Mouse (Mus musculus): ENCODE measurements around the gene Polr2e. TPM values are rescaled to one million over a fixed set of nuclear protein-coding genes. Genes with fewer than 3 reads are reported as not detected.

Gene Polr2e
- polyA plus RNA-seq, 1 experiment = 226 TPM

- peak; percentile 63 for DNase-seq
- Histone ChIP-seq H3K27ac (ENCODE audit: control insufficient read depth, insufficient read depth, low read length) (peak within 1 kb of the TSS; percentile 69), H3K27me3 (ENCODE audit: control insufficient read depth, insufficient read depth, low read length) (no peaks in the 10 kb centered on the region), H3K4me1 (replicated peaks; ENCODE audit: control insufficient read depth, insufficient read depth, low read length) (peaks cover 44% of the 10 kb centered on the region), H3K4me3 (ENCODE audit: control insufficient read depth, insufficient read depth, low read length) (peak within 1 kb of the TSS; percentile 53), H3K36me3 (ENCODE audit: control insufficient read depth, insufficient read depth, low read length) (peaks cover 9% of the 10 kb centered on the region; the same call in 1 of the 2 replicates)
- 1% methylated on average over 59 of the region's 59 CpGs for WGBS
- TF ChIP-seq CTCF (IDR thresholded peaks at IDR 0.05; ENCODE audit: borderline replicate concordance, control insufficient read depth, extremely low read depth, insufficient read depth, low read length, poor library complexity) (no peak), POLR2A (IDR thresholded peaks at IDR 0.05; ENCODE audit: control insufficient read depth, extremely low read depth, insufficient read depth, low read length, poor library complexity) (peak; percentile 38; the same call in 1 of the 2 replicates)
Observed at GRCm38 (mm10) chr10:79988506-79989271, 50.9 kb downstream of the Polr2e start, which contains the start of gene Cnn2. Gene Cnn2, plus strand, starts transcription at chr10:79988584.

GRCm38 (mm10) chr10:79987771-79988505 lies 51.7 kb downstream of the Polr2e start:
- 29% methylated on average over 27 of the region's 27 CpGs for WGBS
- DNase-seq = no peak
- H3K4me1 ChIP-seq (replicated peaks; ENCODE audit: control insufficient read depth, insufficient read depth, low read length) = peaks cover 52% of the 10 kb centered on the region

GRCm38 (mm10) chr10:79986963-79987362 lies 52.6 kb downstream of the Polr2e start:
- H3K4me3 ChIP-seq (ENCODE audit: control insufficient read depth, insufficient read depth, low read length) = no peak overlapping the region
- H3K4me1 ChIP-seq (replicated peaks; ENCODE audit: control insufficient read depth, insufficient read depth, low read length) = peaks cover 57% of the 10 kb centered on the region
- 1% methylated on average over 11 of the region's 11 CpGs for WGBS
- TF ChIP-seq CTCF (IDR thresholded peaks at IDR 0.05; ENCODE audit: borderline replicate concordance, control insufficient read depth, extremely low read depth, insufficient read depth, low read length, poor library complexity) (peak; percentile 97), POLR2A (IDR thresholded peaks at IDR 0.05; ENCODE audit: control insufficient read depth, extremely low read depth, insufficient read depth, low read length, poor library complexity) (no peak)
- peak; percentile 91 for DNase-seq
- H3K36me3 ChIP-seq (ENCODE audit: control insufficient read depth, insufficient read depth, low read length) = 0 out of 2 replicates have a peak, but pooled peaks cover under 1% of the 10 kb centered on the region
- H3K27ac ChIP-seq (ENCODE audit: control insufficient read depth, insufficient read depth, low read length) = peak overlapping the region; percentile 69
- no peaks in the 10 kb centered on the region for H3K27me3 ChIP-seq (ENCODE audit: control insufficient read depth, insufficient read depth, low read length)

More at GRCm38 (mm10) chr10:79987771-79988505, 51.7 kb downstream of the Polr2e start:
- TF ChIP-seq POLR2A (IDR thresholded peaks at IDR 0.05; ENCODE audit: control insufficient read depth, extremely low read depth, insufficient read depth, low read length, poor library complexity) (no peak), CTCF (IDR thresholded peaks at IDR 0.05; ENCODE audit: borderline replicate concordance, control insufficient read depth, extremely low read depth, insufficient read depth, low read length, poor library complexity) (no peak)
- Histone ChIP-seq H3K27me3 (ENCODE audit: control insufficient read depth, insufficient read depth, low read length) (no peaks in the 10 kb centered on the region), H3K27ac (ENCODE audit: control insufficient read depth, insufficient read depth, low read length) (peak overlapping the region; percentile 69), H3K4me3 (ENCODE audit: control insufficient read depth, insufficient read depth, low read length) (peak overlapping the region; percentile 53), H3K36me3 (ENCODE audit: control insufficient read depth, insufficient read depth, low read length) (0 out of 2 replicates have a peak, but pooled peaks cover 5% of the 10 kb centered on the region)

GRCm38 (mm10) chr10:79986232-79986878 lies 53.2 kb downstream of the Polr2e start:
- 26% methylated on average over 6 of the region's 6 CpGs for WGBS
- Histone ChIP-seq H3K27ac (ENCODE audit: control insufficient read depth, insufficient read depth, low read length) (peak overlapping the region; percentile 95), H3K4me3 (ENCODE audit: control insufficient read depth, insufficient read depth, low read length) (peak overlapping the region; percentile 50), H3K27me3 (ENCODE audit: control insufficient read depth, insufficient read depth, low read length) (no peaks in the 10 kb centered on the region), H3K4me1 (replicated peaks; ENCODE audit: control insufficient read depth, insufficient read depth, low read length) (peaks cover 57% of the 10 kb centered on the region), H3K36me3 (ENCODE audit: control insufficient read depth, insufficient read depth, low read length) (no peaks in the 10 kb centered on the region)
- no peak for DNase-seq
- TF ChIP-seq CTCF (IDR thresholded peaks at IDR 0.05; ENCODE audit: borderline replicate concordance, control insufficient read depth, extremely low read depth, insufficient read depth, low read length, poor library complexity) = no peak
- no peak for TF ChIP-seq POLR2A (IDR thresholded peaks at IDR 0.05; ENCODE audit: control insufficient read depth, extremely low read depth, insufficient read depth, low read length, poor library complexity)

Other genes with a start within 250 kb of the Polr2e start
- 23.4 and 30.1 TPM in 2 replicates for gene Prss57, start 248.8 kb downstream of the Polr2e start, polyA plus RNA-seq (2012; rRNA removed)
- 63.7 and 87.8 TPM in 2 replicates for gene Palm, start 246.2 kb downstream of the Polr2e start, polyA plus RNA-seq (2012; rRNA removed)
- 6.6 and 6.8 TPM in 2 replicates for gene Misp, start 218.8 kb downstream of the Polr2e start, polyA plus RNA-seq (2012; rRNA removed)
- 583 and 703 TPM in 2 replicates for gene Ptbp1, start 185.4 kb downstream of the Polr2e start, polyA plus RNA-seq (2012; rRNA removed)
- gene Prtn3, start 165.3 kb downstream of the Polr2e start, polyA plus RNA-seq (2012; rRNA removed) = 5.3 and 9.2 TPM in 2 replicates
- 1.1 and 1.9 TPM in 2 replicates for gene Plppr3, start 165.2 kb downstream of the Polr2e start, polyA plus RNA-seq (2012; rRNA removed)
- gene Elane, start 153.5 kb downstream of the Polr2e start, polyA plus RNA-seq (2012; rRNA removed) = 3.7 and 8.9 TPM in 2 replicates
- gene Cfd, start 148.9 kb downstream of the Polr2e start, polyA plus RNA-seq (2012; rRNA removed) = 1,248 and 1,398 TPM in 2 replicates
- 103 and 121 TPM in 2 replicates for gene Med16, start 130.9 kb downstream of the Polr2e start, polyA plus RNA-seq (2012; rRNA removed)
- not detected in 2 replicates for gene Gm26602, start 128.9 kb downstream of the Polr2e start, polyA plus RNA-seq (2012; rRNA removed)
- 5.8 and 7.5 TPM in 2 replicates for gene Kiss1r, start 122.8 kb downstream of the Polr2e start, polyA plus RNA-seq (2012; rRNA removed)
- 279 and 303 TPM in 2 replicates for gene R3hdm4, start 118.6 kb downstream of the Polr2e start, polyA plus RNA-seq (2012; rRNA removed)
- gene Arid3a, start 112.8 kb downstream of the Polr2e start, polyA plus RNA-seq (2012; rRNA removed) = 12.5 and 13.5 TPM in 2 replicates
- gene Wdr18, start 79.6 kb downstream of the Polr2e start, polyA plus RNA-seq (2012; rRNA removed) = 68.1 and 74.5 TPM in 2 replicates
- gene Grin3b, start 69.1 kb downstream of the Polr2e start, polyA plus RNA-seq (2012; rRNA removed) = 0.07 and 0.14 TPM in 2 replicates
- 540 and 566 TPM in 2 replicates for gene Tmem259, start 55.5 kb downstream of the Polr2e start, polyA plus RNA-seq (2012; rRNA removed)
- gene Cnn2, start 51.2 kb downstream of the Polr2e start, polyA plus RNA-seq (2012; rRNA removed) = 239 and 245 TPM in 2 replicates
- 79.5 and 83.5 TPM in 2 replicates for gene Abca7, start 43.3 kb downstream of the Polr2e start, polyA plus RNA-seq (2012; rRNA removed)
- gene Arhgap45, start 23.1 kb downstream of the Polr2e start, polyA plus RNA-seq (2012; rRNA removed) = 1,362 and 1,504 TPM in 2 replicates
- gene Gpx4, start 7.4 kb upstream of the Polr2e start, polyA plus RNA-seq (2012; rRNA removed) = 517 and 598 TPM in 2 replicates
- gene Sbno2, start 65.8 kb upstream of the Polr2e start, polyA plus RNA-seq (2012; rRNA removed) = 127 and 138 TPM in 2 replicates
- 265 and 270 TPM in 2 replicates for gene Stk11, start 76.0 kb upstream of the Polr2e start, polyA plus RNA-seq (2012; rRNA removed)
- gene Atp5d, start 98.8 kb upstream of the Polr2e start, polyA plus RNA-seq (2012; rRNA removed) = 1,163 and 1,361 TPM in 2 replicates
- gene Cbarp, start 101.0 kb upstream of the Polr2e start, polyA plus RNA-seq (2012; rRNA removed) = 34.0 and 37.7 TPM in 2 replicates
- 342 and 374 TPM in 2 replicates for gene Midn, start 108.5 kb upstream of the Polr2e start, polyA plus RNA-seq (2012; rRNA removed)
- 173 and 193 TPM in 2 replicates for gene Cirbp, start 126.2 kb upstream of the Polr2e start, polyA plus RNA-seq (2012; rRNA removed)
- 11.1 and 14.8 TPM in 2 replicates for gene 1600002K03Rik, start 133.1 kb upstream of the Polr2e start, polyA plus RNA-seq (2012; rRNA removed)
- 3.1 and 3.6 TPM in 2 replicates for gene Efna2, start 139.7 kb upstream of the Polr2e start, polyA plus RNA-seq (2012; rRNA removed)
- 111 and 113 TPM in 2 replicates for gene Mum1, start 186.6 kb upstream of the Polr2e start, polyA plus RNA-seq (2012; rRNA removed)
- 531 and 647 TPM in 2 replicates for gene Ndufs7, start 209.3 kb upstream of the Polr2e start, polyA plus RNA-seq (2012; rRNA removed)
- 6.0 and 6.4 TPM in 2 replicates for gene Gamt, start 221.2 kb upstream of the Polr2e start, polyA plus RNA-seq (2012; rRNA removed)
- 134 and 166 TPM in 2 replicates for gene Dazap1, start 221.7 kb upstream of the Polr2e start, polyA plus RNA-seq (2012; rRNA removed)

All from thymus, adult 2 months (tissue).